Mouse (Mus musculus): ENCODE results near the gene Ndufb4. TPM values are rescaled to one million over a fixed set of nuclear protein-coding genes. Genes with fewer than 3 reads are reported as not detected.

Ndufb4 gene
- polyA plus RNA-seq, 1 experiment, result 109 TPM

DNA sequence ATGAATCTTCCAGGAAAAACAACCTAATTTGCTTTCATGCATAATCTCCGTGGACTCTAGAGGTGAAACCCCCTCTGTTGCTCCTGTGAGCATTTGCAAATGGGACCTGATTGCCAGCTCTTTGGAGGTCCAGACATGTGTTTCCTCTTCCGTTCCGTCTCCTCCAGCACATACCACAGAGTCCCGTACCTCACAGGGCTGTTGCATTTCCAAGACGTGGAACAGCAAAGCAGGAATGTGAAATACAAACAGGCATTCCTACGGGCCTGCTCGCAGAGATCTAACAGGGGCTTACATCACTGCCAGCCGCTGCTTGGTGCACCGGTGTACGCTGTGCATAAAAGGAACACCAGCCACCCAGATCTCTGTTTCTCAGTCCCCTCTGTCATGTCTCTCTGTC lies 35.7 kb upstream of the Ndufb4 start:
- H3K4me3 ChIP-seq (ENCODE audit: low read depth, low read length), result no peak overlapping the region
- H3K27me3 ChIP-seq (ENCODE audit: control insufficient read depth, insufficient read depth, low read length), result no peaks in the 10 kb centered on the region
- no peak overlapping the region for H3K27ac ChIP-seq (ENCODE audit: insufficient read depth, low read depth, low read length)
- WGBS, result 77% methylated on average over 10 of the region's 10 CpGs
- H3K4me1 ChIP-seq (ENCODE audit: control insufficient read depth, insufficient read depth, insufficient read length, low read length), result no peaks in the 10 kb centered on the region
- no peaks in the 10 kb centered on the region for H3K36me3 ChIP-seq (ENCODE audit: control insufficient read depth, insufficient read depth, low read length)
- no peak for TF ChIP-seq CTCF (IDR thresholded peaks at IDR 0.05; ENCODE audit: extremely low read depth, insufficient read length, insufficient replicate concordance, low read depth, low read length)
- TF ChIP-seq POLR2A (IDR thresholded peaks at IDR 0.05; ENCODE audit: low read depth, low read length), result no peak

DNA sequence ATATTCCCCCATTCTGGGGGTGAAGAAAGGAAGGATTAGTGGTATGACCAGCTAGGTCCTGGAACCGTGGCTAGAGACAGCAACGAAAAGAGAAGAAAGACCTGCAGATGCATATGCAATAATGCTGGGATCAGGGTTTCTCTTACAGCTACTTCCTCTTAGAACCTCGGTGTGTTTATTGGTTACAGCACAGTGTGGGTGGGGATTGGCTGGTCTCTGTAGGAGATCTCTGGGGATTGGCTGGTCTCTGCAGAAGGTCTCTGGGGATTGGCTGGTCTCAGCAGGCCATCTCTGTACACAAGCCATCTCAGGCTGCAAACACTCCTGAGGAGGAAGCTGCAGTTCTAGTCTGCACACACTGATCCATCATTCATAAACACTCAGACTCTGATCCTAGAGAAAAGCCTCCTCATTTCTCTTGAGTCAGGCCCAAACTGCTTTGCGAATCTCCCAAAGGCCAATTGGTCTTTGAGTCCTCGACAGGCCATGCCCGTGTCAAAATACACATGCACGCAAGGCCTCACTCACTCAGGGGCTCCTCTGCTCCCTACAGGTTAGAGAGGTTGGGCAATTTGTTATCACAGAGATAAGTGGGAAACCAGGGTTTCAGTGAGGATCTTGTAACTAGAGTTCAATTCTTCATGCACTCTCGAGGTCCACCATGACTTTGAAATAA lies 35.1 kb upstream of the Ndufb4 start:
- 57% methylated on average over 8 of the region's 8 CpGs for WGBS
- TF ChIP-seq CTCF (IDR thresholded peaks at IDR 0.05; ENCODE audit: extremely low read depth, insufficient read length, insufficient replicate concordance, low read depth, low read length), result no peak
- TF ChIP-seq POLR2A (IDR thresholded peaks at IDR 0.05; ENCODE audit: low read depth, low read length), result no peak
- no peak overlapping the region for H3K4me3 ChIP-seq (ENCODE audit: low read depth, low read length)
- H3K27ac ChIP-seq (ENCODE audit: insufficient read depth, low read depth, low read length), result no peak overlapping the region
- no peaks in the 10 kb centered on the region for H3K4me1 ChIP-seq (ENCODE audit: control insufficient read depth, insufficient read depth, insufficient read length, low read length)
- H3K27me3 ChIP-seq (ENCODE audit: control insufficient read depth, insufficient read depth, low read length), result no peaks in the 10 kb centered on the region
- no peaks in the 10 kb centered on the region for H3K36me3 ChIP-seq (ENCODE audit: control insufficient read depth, insufficient read depth, low read length)

DNA sequence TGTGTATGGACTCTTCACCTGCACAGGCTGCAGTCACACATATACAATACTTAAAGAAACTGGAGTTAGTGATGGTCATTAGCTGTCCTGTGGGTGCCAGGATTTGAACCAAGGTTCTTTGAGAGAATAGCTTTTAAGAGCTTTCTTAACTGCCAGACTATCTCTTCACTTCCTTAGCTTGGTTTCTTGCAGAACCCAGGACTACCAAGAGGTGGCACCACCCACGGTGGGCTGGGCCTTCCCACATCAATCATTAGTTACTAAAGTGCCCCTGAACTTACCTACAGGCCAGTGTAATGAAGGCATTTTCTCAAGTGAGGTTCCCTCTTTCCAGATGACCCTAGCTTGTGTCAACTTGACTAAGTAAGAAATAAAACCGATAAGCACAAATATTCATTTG lies 33.9 kb upstream of the Ndufb4 start:
- Histone ChIP-seq H3K27me3 (ENCODE audit: control insufficient read depth, insufficient read depth, low read length) (no peaks in the 10 kb centered on the region), H3K4me1 (ENCODE audit: control insufficient read depth, insufficient read depth, insufficient read length, low read length) (no peaks in the 10 kb centered on the region), H3K4me3 (ENCODE audit: low read depth, low read length) (no peak overlapping the region), H3K36me3 (ENCODE audit: control insufficient read depth, insufficient read depth, low read length) (no peaks in the 10 kb centered on the region), H3K27ac (ENCODE audit: insufficient read depth, low read depth, low read length) (no peak overlapping the region)
- 61% methylated on average over 2 of the region's 2 CpGs for WGBS
- TF ChIP-seq CTCF (IDR thresholded peaks at IDR 0.05; ENCODE audit: extremely low read depth, insufficient read length, insufficient replicate concordance, low read depth, low read length), result no peak
- no peak for TF ChIP-seq POLR2A (IDR thresholded peaks at IDR 0.05; ENCODE audit: low read depth, low read length)

GRCm38 (mm10) chr16:37687301-37687980 lies 33.2 kb upstream of the Ndufb4 start:
- Histone ChIP-seq H3K4me1 (ENCODE audit: control insufficient read depth, insufficient read depth, insufficient read length, low read length) (no peaks in the 10 kb centered on the region), H3K27ac (ENCODE audit: insufficient read depth, low read depth, low read length) (no peak overlapping the region), H3K4me3 (ENCODE audit: low read depth, low read length) (no peak overlapping the region), H3K27me3 (ENCODE audit: control insufficient read depth, insufficient read depth, low read length) (no peaks in the 10 kb centered on the region), H3K36me3 (ENCODE audit: control insufficient read depth, insufficient read depth, low read length) (no peaks in the 10 kb centered on the region)
- TF ChIP-seq POLR2A (IDR thresholded peaks at IDR 0.05; ENCODE audit: low read depth, low read length) (no peak), CTCF (IDR thresholded peaks at IDR 0.05; ENCODE audit: extremely low read depth, insufficient read length, insufficient replicate concordance, low read depth, low read length) (no peak)
- 74% methylated on average over 14 of the region's 14 CpGs for WGBS

GRCm38 (mm10) chr16:37686834-37687233 lies 32.6 kb upstream of the Ndufb4 start:
- H3K4me1 ChIP-seq (ENCODE audit: control insufficient read depth, insufficient read depth, insufficient read length, low read length), result no peaks in the 10 kb centered on the region
- H3K27ac ChIP-seq (ENCODE audit: insufficient read depth, low read depth, low read length), result no peak overlapping the region
- WGBS, result 72% methylated on average over 12 of the region's 12 CpGs
- no peaks in the 10 kb centered on the region for H3K36me3 ChIP-seq (ENCODE audit: control insufficient read depth, insufficient read depth, low read length)
- H3K27me3 ChIP-seq (ENCODE audit: control insufficient read depth, insufficient read depth, low read length), result no peaks in the 10 kb centered on the region
- no peak for TF ChIP-seq CTCF (IDR thresholded peaks at IDR 0.05; ENCODE audit: extremely low read depth, insufficient read length, insufficient replicate concordance, low read depth, low read length)
- no peak for TF ChIP-seq POLR2A (IDR thresholded peaks at IDR 0.05; ENCODE audit: low read depth, low read length)
- H3K4me3 ChIP-seq (ENCODE audit: low read depth, low read length), result no peak overlapping the region

DNA sequence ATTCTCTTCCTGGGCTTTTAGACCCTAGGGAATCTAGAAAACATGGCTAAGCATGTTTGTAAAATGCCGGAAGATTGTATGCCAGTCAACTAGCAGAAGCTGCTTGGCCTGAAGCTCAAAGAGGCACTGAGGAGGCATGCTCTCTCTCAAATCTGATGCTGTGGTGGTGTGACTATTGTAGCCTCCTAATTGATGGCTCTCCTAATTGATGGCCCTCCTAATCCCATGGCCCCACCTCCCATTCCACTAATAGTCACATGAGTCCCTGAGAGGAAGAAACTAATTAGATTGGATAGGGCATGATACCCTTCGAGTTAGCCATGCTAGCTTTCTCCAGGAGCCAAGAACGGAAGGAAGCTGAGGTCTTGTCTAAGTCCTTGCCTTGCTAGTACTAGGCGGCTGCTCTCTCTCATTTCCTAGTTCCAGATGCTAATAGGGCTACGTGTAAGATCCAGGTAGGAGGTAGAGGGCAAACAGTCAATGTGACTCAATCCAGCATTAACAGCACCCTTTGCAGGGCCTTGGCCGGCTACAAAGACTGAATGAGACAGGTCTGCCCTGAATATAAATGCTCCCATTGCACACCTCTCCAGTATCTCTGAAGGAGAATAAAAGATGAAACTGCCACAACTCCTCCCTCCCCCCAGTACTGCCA lies 31.8 kb upstream of the Ndufb4 start:
- Histone ChIP-seq H3K27ac (ENCODE audit: insufficient read depth, low read depth, low read length) (no peak overlapping the region), H3K27me3 (ENCODE audit: control insufficient read depth, insufficient read depth, low read length) (no peaks in the 10 kb centered on the region), H3K4me1 (ENCODE audit: control insufficient read depth, insufficient read depth, insufficient read length, low read length) (no peaks in the 10 kb centered on the region), H3K36me3 (ENCODE audit: control insufficient read depth, insufficient read depth, low read length) (no peaks in the 10 kb centered on the region), H3K4me3 (ENCODE audit: low read depth, low read length) (no peak overlapping the region)
- WGBS, result 89% methylated on average over 6 of the region's 6 CpGs
- TF ChIP-seq POLR2A (IDR thresholded peaks at IDR 0.05; ENCODE audit: low read depth, low read length), result no peak
- TF ChIP-seq CTCF (IDR thresholded peaks at IDR 0.05; ENCODE audit: extremely low read depth, insufficient read length, insufficient replicate concordance, low read depth, low read length), result no peak
